Comparison of ENCODE assay signal across 8 mouse cellular contexts in genomic region chr8:121590203-121591177, GRCm38 (mm10). TPM values are rescaled to one million over a fixed set of nuclear protein-coding genes. Genes with fewer than 3 reads are reported as not detected.
DNase-seq lines count a peak whose midpoint lies in the region; ATAC-seq lines count a peak whose summit lies in the region.

Gene Map1lc3b, plus strand, starts transcription at chr8:121590361.

- peak within 1 kb of the TSS; percentile 89 for H3K4me2 ChIP-seq in forebrain, embryonic 11.5 days (ENCODE audit: low read depth, low read length, severe bottlenecking)
- H3K4me2 ChIP-seq in heart, embryonic 16.5 days (ENCODE audit: low read depth, low read length) = peak within 1 kb of the TSS; percentile 93
- peak within 1 kb of the TSS; percentile 82 for H3K4me2 ChIP-seq in liver, embryonic 15.5 days
- peak within 1 kb of the TSS; percentile 87 for H3K4me2 ChIP-seq in neural tube, embryonic 12.5 days (replicated peaks)

- peak within 1 kb of the TSS; percentile 90 for H3K4me3 ChIP-seq in forebrain, embryonic 11.5 days (ENCODE audit: low read depth, low read length)
- H3K4me3 ChIP-seq in heart, embryonic 16.5 days (ENCODE audit: low read length) = peak within 1 kb of the TSS; percentile 93
- H3K4me3 ChIP-seq in liver, embryonic 15.5 days (replicated peaks) = peak within 1 kb of the TSS; percentile 96
- peak within 1 kb of the TSS; percentile 96 for H3K4me3 ChIP-seq in neural tube, embryonic 12.5 days

- ATAC-seq in forebrain, embryonic 11.5 days (replicated peaks; ENCODE audit: low FRiP score) = peak; percentile 84
- peak; percentile 87 for ATAC-seq in heart, embryonic 16.5 days (replicated peaks; ENCODE audit: extremely low read depth, insufficient read depth, low FRiP score)
- ATAC-seq in liver, embryonic 15.5 days (ENCODE audit: insufficient read depth) = peak; percentile 72
- peak; percentile 92 for ATAC-seq in neural tube, embryonic 12.5 days (ENCODE audit: low FRiP score, low read depth)

- DNase-seq in CD8-positive naive resting alpha-beta T cell, adult 2 months (ENCODE audit: low read depth in 2 of 2, low spot score in 2 of 2) = peak; percentile 96 to 97
- peak; percentile 84 for DNase-seq in c-Kit-positive CD71-negative TER-119-negative erythroid progenitor cells, embryonic 14.5 days (ENCODE audit: low read depth)
- peak; percentile 97 for DNase-seq in forebrain, embryonic 11.5 days (ENCODE audit: low spot score)
- DNase-seq in kidney, postnatal 36 days = peak; percentile 93 to 96
- peak; percentile 83 for DNase-seq in telencephalon, adult 2 months (ENCODE audit: low read depth, low spot score)

- no peaks in the 10 kb centered on the region for H3K9me3 ChIP-seq in forebrain, embryonic 11.5 days (ENCODE audit: control insufficient read depth, low read length)
- H3K9me3 ChIP-seq in heart, embryonic 16.5 days (replicated peaks; ENCODE audit: control insufficient read depth, low read length) = no peaks in the 10 kb centered on the region
- no peaks in the 10 kb centered on the region for H3K9me3 ChIP-seq in liver, embryonic 15.5 days (replicated peaks)
- no peaks in the 10 kb centered on the region for H3K9me3 ChIP-seq in neural tube, embryonic 12.5 days

- no peaks in the 10 kb centered on the region for H3K27me3 ChIP-seq in forebrain, embryonic 11.5 days (ENCODE audit: control insufficient read depth, insufficient read depth, low read length)
- H3K27me3 ChIP-seq in heart, embryonic 16.5 days (ENCODE audit: control insufficient read depth, insufficient read depth, low read length) = no peaks in the 10 kb centered on the region
- H3K27me3 ChIP-seq in liver, embryonic 15.5 days = no peaks in the 10 kb centered on the region
- no peaks in the 10 kb centered on the region for H3K27me3 ChIP-seq in neural tube, embryonic 12.5 days (replicated peaks)

- H3K9ac ChIP-seq in forebrain, embryonic 11.5 days (ENCODE audit: low read length) = peak within 1 kb of the TSS; percentile 77
- peak within 1 kb of the TSS; percentile 92 for H3K9ac ChIP-seq in heart, embryonic 16.5 days (ENCODE audit: low read length)
- peak within 1 kb of the TSS; percentile 97 for H3K9ac ChIP-seq in liver, embryonic 15.5 days
- H3K9ac ChIP-seq in neural tube, embryonic 12.5 days = peak within 1 kb of the TSS; percentile 87

- WGBS in forebrain, embryonic 11.5 days = under 1% methylated on average over 87 of the region's 94 CpGs
- under 1% methylated on average over 91 of the region's 94 CpGs for WGBS in heart, embryonic 16.5 days
- under 1% methylated on average over 94 of the region's 94 CpGs for WGBS in liver, embryonic 15.5 days (ENCODE audit: insufficient replicate concordance)
- under 1% methylated on average over 94 of the region's 94 CpGs for WGBS in neural tube, embryonic 12.5 days

- no peaks in the 10 kb centered on the region for H3K36me3 ChIP-seq in forebrain, embryonic 11.5 days (ENCODE audit: control insufficient read depth, insufficient read depth, low read length)
- H3K36me3 ChIP-seq in heart, embryonic 16.5 days (ENCODE audit: control insufficient read depth, insufficient read depth) = peaks cover 14% of the 10 kb centered on the region; the same call in 1 of the 2 replicates
- peaks cover 36% of the 10 kb centered on the region for H3K36me3 ChIP-seq in liver, embryonic 15.5 days (replicated peaks)
- peaks cover 23% of the 10 kb centered on the region for H3K36me3 ChIP-seq in neural tube, embryonic 12.5 days

- peak within 1 kb of the TSS; percentile 25; the same call in 1 of the 2 replicates for H3K27ac ChIP-seq in forebrain, embryonic 11.5 days (ENCODE audit: low read depth, low read length)
- H3K27ac ChIP-seq in heart, embryonic 16.5 days (ENCODE audit: low read length) = peak within 1 kb of the TSS; percentile 78
- H3K27ac ChIP-seq in liver, embryonic 15.5 days (replicated peaks) = peak within 1 kb of the TSS; percentile 97
- peak within 1 kb of the TSS; percentile 50; the same call in 1 of the 2 replicates for H3K27ac ChIP-seq in neural tube, embryonic 12.5 days

- peaks cover 10% of the 10 kb centered on the region; the same call in 1 of the 2 replicates for H3K4me1 ChIP-seq in forebrain, embryonic 11.5 days (replicated peaks; ENCODE audit: control insufficient read depth, insufficient read depth, low read length)
- H3K4me1 ChIP-seq in heart, embryonic 16.5 days (ENCODE audit: control insufficient read depth, insufficient read depth, low read length) = peaks cover 24% of the 10 kb centered on the region
- H3K4me1 ChIP-seq in liver, embryonic 15.5 days (replicated peaks) = peaks cover 70% of the 10 kb centered on the region
- H3K4me1 ChIP-seq in neural tube, embryonic 12.5 days = peaks cover 26% of the 10 kb centered on the region

RNA-seq across cellular contexts. Expression of gene Map1lc3b, which starts in this region (rescaled TPM):
- 213 and 217 TPM in 2 replicates for polyA plus RNA-seq in forebrain, embryonic 11.5 days (2014; fragmentation: Nextera tagmentation; extraction: Ambion mirVana)
- 203 and 251 TPM in 2 replicates for polyA plus RNA-seq in heart, embryonic 16.5 days (2015; fragmentation: Nextera tagmentation; extraction: Ambion mirVana)
- 136 and 139 TPM in 2 replicates for polyA plus RNA-seq in liver, embryonic 15.5 days (2015; fragmentation: Nextera tagmentation; extraction: Ambion mirVana)
- 344 and 353 TPM in 2 replicates for polyA plus RNA-seq in neural tube, embryonic 12.5 days (2016; fragmentation: Nextera tagmentation; extraction: Ambion mirVana)

Comparison
In these comparisons a context has a peak if more than half of its experiments do, and no peak if none do; other contexts are left out.
1. Peak in every context shown above with its lines: DNase-seq, ATAC-seq, H3K4me3 ChIP-seq and H3K27ac ChIP-seq.
2. H3K27ac ChIP-seq: peak in every context shown above with its lines; median percentile 97 in liver, embryonic 15.5 days; 78 in heart, embryonic 16.5 days; 50 in neural tube, embryonic 12.5 days; 25 in forebrain, embryonic 11.5 days.